Mouse (Mus musculus) liver, embryonic 14.5 days (tissue): ENCODE measurements around the gene Cenpo. TPM values are rescaled to one million over a fixed set of nuclear protein-coding genes. Genes with fewer than 3 reads are reported as not detected.
A peak's percentile ranks its signal among the peaks of the same experiment; 100 is the strongest.

Experiments used
- ATAC-seq: fragments of 200-750 bp; cut with Nextera tagmentation; 2 replicates; pipeline ENCODE4 v1.8.0; 2017; ENCODE audit warnings: moderate number of reproducible peaks, mild to moderate bottlenecking, moderate library complexity; ENCODE audit not compliant: insufficient read depth
- DNase-seq, 3 experiments: peaks; one replicate each; pipeline ENCODE4 v3.0.0-alpha.2; 2012 to 2013; ENCODE audit warnings: low read depth in 3 of 3, low spot score in 3 of 3
- H3K27ac ChIP-seq: fragments of 300-500 bp; sonication (generic); 2 replicates; pipeline ENCODE4 v1.5.1; 2014; ENCODE audit warnings: moderate library complexity, mild to moderate bottlenecking, control low read depth, inconsistent platforms
- H3K27me3 ChIP-seq: fragments of 300-500 bp; sonication (generic); 2 replicates; pipeline ENCODE4 v1.6.1; 2014; ENCODE audit warnings: mild to moderate bottlenecking, low read length, moderate library complexity; ENCODE audit not compliant: control insufficient read depth, insufficient read depth
- H3K36me3 ChIP-seq: fragments of 300-500 bp; sonication (generic); replicated peaks from 2 replicates; pipeline ENCODE4 v1.6.1; 2014; ENCODE audit warnings: low read depth; ENCODE audit not compliant: control insufficient read depth, insufficient read depth
- H3K4me1 ChIP-seq, 2 experiments: fragments of 200-500 bp in 1 of 2; fragments of 300-500 bp in 1 of 2; sonication (generic) in 1 of 2; replicated peaks; 2 replicates each; pipeline ENCODE4 v1.6.1; 2012 to 2014; ENCODE audit warnings: antibody characterized with exemption in 1 of 2, inconsistent platforms in 1 of 2, low read length in 1 of 2; ENCODE audit not compliant: control insufficient read depth in 2 of 2, insufficient read depth in 2 of 2
- H3K4me2 ChIP-seq: fragments of 300-500 bp; sonication (generic); 2 replicates; pipeline ENCODE4 v1.6.1; 2014; ENCODE audit warnings: low read depth, mild to moderate bottlenecking, control low read depth, moderate library complexity
- H3K4me3 ChIP-seq, 2 experiments: fragments of 200-500 bp in 1 of 2; fragments of 300-500 bp in 1 of 2; sonication (generic) in 1 of 2; 2 replicates each; pipeline ENCODE4 v1.5.1; 2012 to 2014; ENCODE audit warnings: low read depth in 2 of 2, low read length in 2 of 2, mild to moderate bottlenecking in 2 of 2, control low read depth in 1 of 2, inconsistent platforms in 1 of 2, moderate library complexity in 1 of 2; ENCODE audit not compliant: insufficient read depth in 1 of 2
- H3K9ac ChIP-seq: fragments of 300-500 bp; sonication (generic); replicated peaks from 2 replicates; pipeline ENCODE4 v1.6.1; 2014; ENCODE audit warnings: mild to moderate bottlenecking, control low read depth, moderate library complexity
- H3K9me3 ChIP-seq: fragments of 300-500 bp; sonication (generic); 2 replicates; pipeline ENCODE4 v1.6.1; 2016; ENCODE audit warnings: low read length, mixed read lengths; ENCODE audit not compliant: control insufficient read depth
- CTCF ChIP-seq: IDR thresholded peaks from 2 replicates; pipeline ENCODE4 v1.5.1; 2016; ENCODE audit warnings: antibody characterized with exemption, low read depth, control low read depth
- EP300 ChIP-seq: IDR thresholded peaks from 2 replicates; pipeline ENCODE4 v1.6.1; 2016; ENCODE audit warnings: antibody characterized with exemption, low read depth
- WGBS: fragments of 180-500 bp; shearing (Covaris S2); extraction: QIAGEN DNeasy Blood & Tissue Kit; methylation state at CpG from one replicate; pipeline ENCODE4 v1.1.7; 2014; ENCODE audit not compliant: insufficient replicate concordance; 5-methylcytosine and 5-hydroxymethylcytosine counted together
- polyA plus RNA-seq, 2 experiments: library from polyadenylated mRNA; depleted of rRNA in 1 of 2; stranded (reverse) in 1 of 2; unstranded in 1 of 2; fragments of >200 nt; fragmentation: Nextera tagmentation in 1 of 2; extraction: Ambion mirVana in 1 of 2; gene quantifications; 2 replicates each; pipeline versions ENCODE4 v1.2.1 to v1.2.3; 2012 to 2014

Gene Cenpo
- polyA plus RNA-seq, 2 experiments: 9.4 to 10.5 TPM

DNA sequence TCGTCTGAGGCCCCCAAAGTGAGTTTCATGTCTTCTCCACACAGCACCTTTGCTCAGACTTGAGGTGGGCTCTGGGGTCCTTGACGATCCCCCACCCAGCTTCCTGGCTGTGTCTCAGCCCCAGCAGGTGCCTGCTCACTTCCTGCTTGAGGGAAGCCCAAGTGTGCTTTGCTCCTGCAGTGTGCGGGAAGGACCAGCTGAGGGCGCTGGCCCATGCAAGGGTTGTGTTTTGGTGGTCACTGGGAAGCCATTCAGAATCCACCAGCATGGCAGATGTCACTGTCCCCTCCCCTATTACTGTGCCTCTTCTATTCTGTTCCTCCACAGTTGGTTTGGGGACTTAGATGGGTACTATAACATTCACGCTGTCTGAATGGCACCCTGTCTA, 45.0 kb downstream of the Cenpo start:
- H3K27ac ChIP-seq: no peak overlapping the region
- TF ChIP-seq CTCF (peak; percentile 60), EP300 (no peak)
- H3K36me3 ChIP-seq: no peaks in the 10 kb centered on the region
- peaks cover 0 to 1% of the 10 kb centered on the region in 2 experiments; a peak in 1 of 4 replicates for H3K4me1 ChIP-seq
- no peaks in the 10 kb centered on the region for H3K27me3 ChIP-seq
- H3K9me3 ChIP-seq: no peaks in the 10 kb centered on the region
- WGBS: 40% methylated on average over 5 of the region's 5 CpGs
- DNase-seq (no peak), ATAC-seq (no peak)
- no peak overlapping the region for H3K9ac ChIP-seq
- H3K4me3 ChIP-seq: no peak overlapping the region
- H3K4me2 ChIP-seq: no peak overlapping the region

DNA sequence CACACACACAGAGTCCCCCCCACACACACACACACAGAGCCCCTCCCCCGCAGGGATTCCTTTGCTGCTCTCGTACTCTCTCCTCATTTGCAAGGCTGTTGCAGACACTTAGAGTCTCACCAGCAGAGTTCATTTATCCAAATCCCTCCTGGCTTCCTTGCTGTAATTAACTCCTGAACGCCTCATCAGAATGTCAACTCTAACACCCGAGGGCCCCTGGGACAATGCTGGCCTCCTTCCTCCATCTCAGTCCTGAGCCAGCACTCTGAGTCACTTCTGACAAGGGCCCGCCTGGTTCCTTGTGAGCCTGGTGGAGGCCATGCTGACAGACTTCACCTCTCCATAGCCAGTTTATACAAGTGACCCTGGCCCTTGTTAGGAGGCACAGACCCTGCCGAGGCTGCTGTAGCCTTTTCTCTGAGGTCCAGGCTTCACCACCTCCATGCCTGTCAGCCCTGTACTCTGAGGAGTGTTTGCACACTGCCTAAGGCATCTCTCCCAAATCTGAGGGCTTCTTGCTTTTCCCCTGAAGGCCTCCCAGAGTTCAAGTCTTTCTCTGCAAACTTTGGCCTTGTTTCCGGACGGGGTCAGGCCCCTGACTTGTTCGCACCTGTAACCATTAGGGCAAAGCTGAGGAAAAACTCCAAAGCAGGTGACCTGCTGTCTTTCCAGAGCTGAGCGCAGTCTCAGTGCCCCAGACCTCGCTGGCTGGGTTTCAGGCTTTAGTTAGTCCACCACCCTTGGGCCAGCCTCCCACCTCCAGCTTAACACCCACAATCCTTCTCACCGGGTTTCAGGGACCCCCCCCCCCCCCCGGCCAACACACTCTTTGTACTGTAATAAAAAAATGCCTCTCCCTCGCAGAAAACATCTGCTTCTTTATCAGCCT, 45.7 kb downstream of the Cenpo start:
- Histone ChIP-seq H3K36me3 (no peaks in the 10 kb centered on the region), H3K27ac (no peak overlapping the region), H3K9me3 (no peaks in the 10 kb centered on the region), H3K9ac (no peak overlapping the region), H3K4me2 (no peak overlapping the region), H3K27me3 (no peaks in the 10 kb centered on the region), H3K4me1 (peaks cover 0 to 1% of the 10 kb centered on the region in 2 experiments; a peak in 1 of 4 replicates), H3K4me3 (no peak overlapping the region)
- ATAC-seq: no peak
- no peak for DNase-seq
- 38% methylated on average over 14 of the region's 14 CpGs for WGBS
- TF ChIP-seq CTCF: no peak

DNA sequence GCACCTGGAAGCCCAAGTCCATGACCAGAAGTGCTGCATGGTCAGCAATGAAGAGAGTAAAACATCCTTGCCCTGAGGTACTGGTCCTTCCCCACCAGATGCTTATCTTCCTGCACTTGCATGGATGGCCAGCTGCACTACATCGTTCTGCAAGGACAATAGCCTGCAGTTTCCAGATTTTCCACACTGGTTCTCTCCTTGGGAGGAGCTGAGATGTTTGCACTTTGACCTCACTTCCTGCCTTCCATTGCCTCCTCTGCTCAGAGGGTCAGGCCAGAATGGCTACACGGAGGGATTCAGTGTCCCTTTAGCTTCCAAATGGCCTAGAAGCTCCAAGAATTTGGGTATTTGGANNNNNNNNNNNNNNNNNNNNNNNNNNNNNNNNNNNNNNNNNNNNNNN, 49.4 kb downstream of the Cenpo start:
- no peak overlapping the region for H3K4me2 ChIP-seq
- no peak overlapping the region for H3K9ac ChIP-seq
- ATAC-seq (no peak), DNase-seq (no peak)
- H3K36me3 ChIP-seq: no peaks in the 10 kb centered on the region
- WGBS: 24% methylated on average over 2 of the region's 2 CpGs
- H3K27me3 ChIP-seq: no peaks in the 10 kb centered on the region
- no peak overlapping the region for H3K4me3 ChIP-seq
- no peaks in the 10 kb centered on the region for H3K9me3 ChIP-seq
- TF ChIP-seq EP300 (no peak), CTCF (no peak)
- no peaks in the 10 kb centered on the region for H3K4me1 ChIP-seq
- H3K27ac ChIP-seq: no peak overlapping the region

DNA sequence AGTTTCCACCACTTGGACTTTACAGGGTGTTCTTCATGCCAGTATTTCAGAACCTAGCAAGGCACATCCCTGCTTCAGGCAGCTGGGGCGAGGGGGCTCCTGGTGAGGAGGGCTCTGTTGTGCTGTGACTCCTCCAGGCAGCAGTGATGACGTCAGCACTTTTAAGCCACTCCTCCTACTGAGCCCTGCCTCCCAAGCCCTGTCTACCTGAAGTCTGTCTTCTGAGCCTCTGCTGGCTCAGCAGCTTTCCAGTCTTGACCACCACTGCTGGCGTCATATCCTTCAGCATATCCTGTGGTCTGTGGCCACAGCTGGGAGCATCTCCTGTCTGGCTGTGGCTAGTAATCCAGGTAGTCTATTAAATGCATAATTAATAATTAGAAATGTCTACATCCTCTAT, 53.6 kb downstream of the Cenpo start:
- H3K27me3 ChIP-seq: no peaks in the 10 kb centered on the region
- no peak overlapping the region for H3K27ac ChIP-seq
- H3K9me3 ChIP-seq: no peaks in the 10 kb centered on the region
- no peak overlapping the region for H3K9ac ChIP-seq
- H3K4me1 ChIP-seq: no peaks in the 10 kb centered on the region
- ATAC-seq: no peak
- TF ChIP-seq EP300: no peak
- TF ChIP-seq CTCF: no peak
- no peak for DNase-seq
- no peak overlapping the region for H3K4me2 ChIP-seq
- H3K36me3 ChIP-seq: no peaks in the 10 kb centered on the region
- no peak overlapping the region for H3K4me3 ChIP-seq
- 14% methylated on average over 3 of the region's 3 CpGs for WGBS

DNA sequence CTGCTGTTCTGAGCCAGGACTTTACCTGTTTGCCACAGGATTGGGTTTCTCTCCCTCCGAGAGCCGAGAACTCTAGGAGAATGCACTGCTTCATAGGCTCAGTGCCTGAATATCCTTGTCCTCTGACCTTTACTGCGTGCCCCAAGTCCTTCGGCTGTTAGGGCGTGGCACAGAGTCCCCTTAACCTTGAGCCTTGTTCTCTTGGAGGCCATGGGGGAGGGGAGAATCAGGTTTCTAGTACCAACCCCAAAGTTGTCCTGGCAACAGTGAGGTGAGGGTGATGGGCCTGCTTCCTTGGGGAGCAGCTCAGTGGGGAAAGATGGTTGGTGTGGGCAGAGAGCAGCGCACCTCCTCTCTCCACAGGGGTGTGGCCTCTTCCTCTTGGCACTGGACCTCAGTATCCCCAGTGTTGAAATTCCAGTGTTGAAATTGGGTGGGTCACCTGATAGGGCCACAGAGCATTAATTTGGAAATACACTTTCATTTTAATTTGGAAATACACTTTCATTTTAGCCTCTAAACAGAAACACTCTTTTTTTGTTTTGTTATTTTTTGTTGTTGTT, 54.3 kb downstream of the Cenpo start:
- no peak for ATAC-seq
- Histone ChIP-seq H3K4me2 (no peak overlapping the region), H3K9ac (no peak overlapping the region), H3K4me3 (no peak overlapping the region), H3K36me3 (no peaks in the 10 kb centered on the region), H3K27ac (no peak overlapping the region), H3K27me3 (no peaks in the 10 kb centered on the region), H3K4me1 (no peaks in the 10 kb centered on the region), H3K9me3 (no peaks in the 10 kb centered on the region)
- TF ChIP-seq EP300 (no peak), CTCF (no peak)
- no peak for DNase-seq
- 65% methylated on average over 6 of the region's 6 CpGs for WGBS
